ENCODE assay signal across 20 mouse cellular contexts in genomic region chr4:48267683-48268082, GRCm38 (mm10). TPM values are rescaled to one million over a fixed set of nuclear protein-coding genes. Genes with fewer than 3 reads are reported as not detected.
DNase-seq lines count a peak whose midpoint lies in the region; TF ChIP-seq lines count a peak whose summit lies in the region.
"Had no signal": no experiment of that assay in that cellular context is flagged by ENCODE, and none has a peak within 500 bp of the region (broad histone marks: within the 10 kb centered on the region; RNA-seq: fewer than 3 reads in every experiment).

No protein-coding gene starts in this region.

- in situ Hi-C loops in CH12.LX (cut with MboI; ENCODE audit: low pct_ligation_motif_present, low pct_unique_long_range_greater_than_20kb, low sequenced_read_pairs) = no loop called here

- H3K27ac ChIP-seq in CH12.LX (ENCODE audit: insufficient read depth, low read depth) = no peak overlapping the region
- H3K27ac ChIP-seq: embryonic facial prominence, embryonic 10.5 days; embryonic facial prominence, embryonic 12.5 days; forebrain, embryonic 13.5 days; forebrain, embryonic 15.5 days had no signal

- no peaks in the 10 kb centered on the region for H3K27me3 ChIP-seq in CH12.LX (replicated peaks)
- H3K27me3 ChIP-seq: embryonic facial prominence, embryonic 12.5 days; forebrain, embryonic 13.5 days; forebrain, embryonic 15.5 days had no signal

- peaks cover 58% of the 10 kb centered on the region for H3K79me2 ChIP-seq in CH12.LX (replicated peaks; ENCODE audit: control insufficient read depth, extremely low read depth, insufficient read depth, poor library complexity, severe bottlenecking)

- no peak for TF ChIP-seq EP300 in CH12.LX (IDR thresholded peaks at IDR 0.05; ENCODE audit: low read length)

- dilution Hi-C loops in CH12.LX (cut with MboI; ENCODE audit: extremely low pct_ligation_motif_present, extremely low pct_unique_long_range_greater_than_20kb, low sequenced_read_pairs) = no loop called here

- H3K4me1 ChIP-seq in CH12.LX (ENCODE audit: control insufficient read depth in 1 of 2, insufficient read depth in 2 of 2) = peaks cover 14 to 91% of the 10 kb centered on the region in 2 experiments
- H3K4me1 ChIP-seq: embryonic facial prominence, embryonic 10.5 days; embryonic facial prominence, embryonic 12.5 days had no signal

- DNase-seq in CD4-positive, CD25-positive, alpha-beta regulatory T cell, adult 2 months (ENCODE audit: low read depth, low spot score) = peak; percentile 48
- no peak for DNase-seq in CH12.LX (ENCODE audit: extremely low read depth)
- DNase-seq in induced T-regulatory cell, adult 2 months (ENCODE audit: low read depth) = peak; percentile 48
- DNase-seq in layer of hippocampus, postnatal 25 days (ENCODE audit: extremely low spot score in 1 of 2, low spot score in 1 of 2) = no peak
- no peak for DNase-seq in urinary bladder, postnatal 25 days (ENCODE audit: low spot score)
- DNase-seq in left cerebral cortex, postnatal 14 days (ENCODE audit: low spot score in 2 of 2) = no peak
- DNase-seq in right cerebral cortex, adult 2 months (ENCODE audit: low spot score in 2 of 2) = no peak
- DNase-seq: adrenal gland, adult 8-10 months; adrenal gland, postnatal 14 days; adrenal gland, postnatal 36 days; cerebellum, adult 11-12 months; cerebellum, adult 2 months; cerebellum, adult 9-10 months; cerebellum, postnatal 10 days; cerebellum, postnatal 25 days; forebrain, postnatal 0 days had no signal

- H3K4me3 ChIP-seq in CH12.LX (replicated peaks in 1 of 3; ENCODE audit: low read depth in 2 of 3, low read length in 2 of 3, poor library complexity in 1 of 3) = no peak overlapping the region
- H3K4me3 ChIP-seq: embryonic facial prominence, embryonic 10.5 days; embryonic facial prominence, embryonic 12.5 days; forebrain, embryonic 13.5 days; forebrain, embryonic 15.5 days had no signal

- intact Hi-C loops in left cerebral cortex, postnatal 14 days (cut with DNase I) = no loop called here

- TF ChIP-seq CTCF in CH12.LX (conservative IDR thresholded peaks at IDR 0.05 in 1 of 2, IDR thresholded peaks at IDR 0.05 in 1 of 2; ENCODE audit: low read depth in 2 of 2, low read length in 2 of 2) = no peak

- H3K9ac ChIP-seq in CH12.LX (ENCODE audit: insufficient read depth, low read depth) = no peak overlapping the region
- H3K9ac ChIP-seq: embryonic facial prominence, embryonic 12.5 days; forebrain, embryonic 13.5 days; forebrain, embryonic 15.5 days; forebrain, postnatal 0 days had no signal

- H3K36me3 ChIP-seq in CH12.LX (replicated peaks in 1 of 2; ENCODE audit: control insufficient read depth in 1 of 2, insufficient read depth in 1 of 2, low read length in 1 of 2) = peaks cover 0 to 10% of the 10 kb centered on the region in 2 experiments
- H3K36me3 ChIP-seq: embryonic facial prominence, embryonic 10.5 days; embryonic facial prominence, embryonic 12.5 days; forebrain, embryonic 15.5 days had no signal

- H3K4me2 ChIP-seq in CH12.LX (ENCODE audit: insufficient read depth, low read depth, poor library complexity, severe bottlenecking) = no peak overlapping the region
- H3K4me2 ChIP-seq: embryonic facial prominence, embryonic 12.5 days; forebrain, embryonic 13.5 days; forebrain, embryonic 15.5 days had no signal

- no peak for TF ChIP-seq POLR2A in CH12.LX (IDR thresholded peaks at IDR 0.05; ENCODE audit: low read depth, low read length)

- H3K9me3 ChIP-seq in CH12.LX (replicated peaks; ENCODE audit: low read length) = no peaks in the 10 kb centered on the region
- H3K9me3 ChIP-seq: embryonic facial prominence, embryonic 10.5 days; embryonic facial prominence, embryonic 12.5 days; forebrain, embryonic 13.5 days; forebrain, embryonic 15.5 days had no signal

- TF ChIP-seq RAD21 in CH12.LX (IDR thresholded peaks at IDR 0.05; ENCODE audit: low read depth, low read length) = no peak

TF ChIP-seq in CH12.LX, 34 proteins besides CTCF, POLR2A, EP300 and RAD21:
- 0 out of 2 replicates have a peak, but pooled peaks have one; percentile 25 for TF ChIP-seq MXI1 (IDR thresholded peaks at IDR 0.05; ENCODE audit: low read depth, low read length)
- no peak for TF ChIP-seq NRF1 (IDR thresholded peaks at IDR 0.05; ENCODE audit: low read depth, low read length)
TF ChIP-seq in CH12.LX: peak in this region for 1.

RNA-seq across cellular contexts. Expression of gene Erp44, which starts 11.7 kb away (rescaled TPM):
- total RNA-seq in CH12.LX (2012; rRNA removed) (59.2 and 60.4 TPM in 2 replicates), CH12.LX (2014; rRNA removed) (201 and 203 TPM in 2 replicates)
- polyA plus RNA-seq in CH12.LX (2012; ENCODE audit: insufficient read length, low read depth) = 85.3 and 99.7 TPM in 2 replicates
- total RNA-seq in layer of hippocampus, postnatal 25 days (2021) = 10 to 100 TPM; 32.3 to 33.5 TPM
- 10 to 100 TPM; 33.3 to 37.2 TPM for total RNA-seq in left cerebral cortex, postnatal 14 days (2021)

RNA-seq across cellular contexts. Expression of gene Invs, which starts 11.9 kb away (rescaled TPM):
- total RNA-seq in CH12.LX (2012; rRNA removed) = 6.4 and 6.9 TPM in 2 replicates
- 4.2 and 5.7 TPM in 2 replicates for total RNA-seq in CH12.LX (2014; rRNA removed)
- 4.8 and 5.1 TPM in 2 replicates for polyA plus RNA-seq in CH12.LX (2012; ENCODE audit: insufficient read length, low read depth)
- total RNA-seq in layer of hippocampus, postnatal 25 days (2021) = 10 to 100 TPM; 10.3 to 14.4 TPM
- total RNA-seq in left cerebral cortex, postnatal 14 days (2021) = 10 to 100 TPM in 1 of 2 experiments, 1 to 10 TPM in 1; 10.0 to 10.8 TPM

Comparison
In these comparisons a context has a peak if more than half of its experiments do, and no peak if none do; other contexts are left out.
1. DNase-seq: peak in CD4-positive, CD25-positive, alpha-beta regulatory T cell, adult 2 months (single experiment) and induced T-regulatory cell, adult 2 months (single experiment); none in CH12.LX (single experiment), layer of hippocampus, postnatal 25 days (0 of 2), urinary bladder, postnatal 25 days (single experiment), left cerebral cortex, postnatal 14 days (0 of 2) and right cerebral cortex, adult 2 months (0 of 2).